Mouse (Mus musculus): ENCODE results near the gene Slc9a4. TPM values are rescaled to one million over a fixed set of nuclear protein-coding genes. Genes with fewer than 3 reads are reported as not detected.

The Slc9a4 gene
- polyA plus RNA-seq, 2 experiments, result not detected

DNA sequence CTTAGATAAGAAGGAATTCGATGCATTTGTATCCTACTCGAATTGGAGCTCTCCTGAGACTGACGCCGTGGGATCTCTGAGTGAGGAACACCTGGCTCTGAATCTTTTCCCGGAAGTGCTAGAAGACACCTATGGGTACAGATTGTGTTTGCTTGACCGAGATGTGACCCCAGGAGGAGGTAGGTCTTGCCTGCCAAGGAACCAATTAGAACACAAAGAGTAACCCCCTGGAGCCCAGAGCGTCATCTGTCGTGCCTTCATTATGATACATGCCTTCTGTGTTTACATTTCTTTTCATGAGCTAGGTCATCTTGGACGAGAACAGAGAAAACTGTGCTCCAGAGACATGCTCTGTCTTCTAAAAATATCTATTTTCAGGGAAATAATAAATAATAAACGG, 32.1 kb upstream of the Slc9a4 start:
- Histone ChIP-seq H3K9ac (replicated peaks) (no peak overlapping the region), H3K27ac (no peak overlapping the region), H3K9me3 (ENCODE audit: control insufficient read depth, low read length) (no peaks in the 10 kb centered on the region), H3K36me3 (replicated peaks; ENCODE audit: control insufficient read depth, insufficient read depth, low read depth) (no peaks in the 10 kb centered on the region), H3K27me3 (ENCODE audit: control insufficient read depth, insufficient read depth, low read length) (no peaks in the 10 kb centered on the region), H3K4me3 (ENCODE audit: insufficient read depth in 1 of 2, low read depth in 2 of 2, low read length in 2 of 2) (no peak overlapping the region), H3K4me1 (replicated peaks; ENCODE audit: control insufficient read depth in 2 of 2, insufficient read depth in 2 of 2, low read length in 1 of 2) (no peaks in the 10 kb centered on the region), H3K4me2 (ENCODE audit: low read depth) (no peak overlapping the region)
- ATAC-seq (ENCODE audit: insufficient read depth), result no peak
- no peak for TF ChIP-seq CTCF (IDR thresholded peaks at IDR 0.05; ENCODE audit: low read depth)
- TF ChIP-seq EP300 (IDR thresholded peaks at IDR 0.05; ENCODE audit: low read depth), result no peak
- WGBS (ENCODE audit: insufficient replicate concordance), result 54% methylated on average over 10 of the region's 10 CpGs
- no peak for DNase-seq (ENCODE audit: low read depth in 3 of 3, low spot score in 3 of 3)

- Histone ChIP-seq H3K9ac (replicated peaks) (no peak overlapping the region), H3K4me1 (replicated peaks; ENCODE audit: control insufficient read depth in 2 of 2, insufficient read depth in 2 of 2, low read length in 1 of 2) (no peaks in the 10 kb centered on the region), H3K4me2 (ENCODE audit: low read depth) (no peak overlapping the region), H3K27me3 (ENCODE audit: control insufficient read depth, insufficient read depth, low read length) (no peaks in the 10 kb centered on the region), H3K27ac (no peak overlapping the region), H3K9me3 (ENCODE audit: control insufficient read depth, low read length) (no peaks in the 10 kb centered on the region), H3K36me3 (replicated peaks; ENCODE audit: control insufficient read depth, insufficient read depth, low read depth) (no peaks in the 10 kb centered on the region), H3K4me3 (ENCODE audit: insufficient read depth in 1 of 2, low read depth in 2 of 2, low read length in 2 of 2) (no peak overlapping the region)
- 47% methylated on average over 4 of the region's 4 CpGs for WGBS (ENCODE audit: insufficient replicate concordance)
- DNase-seq (ENCODE audit: low read depth in 3 of 3, low spot score in 3 of 3), result no peak
- ATAC-seq (ENCODE audit: insufficient read depth), result no peak
- no peak for TF ChIP-seq EP300 (IDR thresholded peaks at IDR 0.05; ENCODE audit: low read depth)
- TF ChIP-seq CTCF (IDR thresholded peaks at IDR 0.05; ENCODE audit: low read depth), result no peak
Measured at GRCm38 (mm10) chr1:40569374-40569773, 10.5 kb upstream of the Slc9a4 start.

DNA sequence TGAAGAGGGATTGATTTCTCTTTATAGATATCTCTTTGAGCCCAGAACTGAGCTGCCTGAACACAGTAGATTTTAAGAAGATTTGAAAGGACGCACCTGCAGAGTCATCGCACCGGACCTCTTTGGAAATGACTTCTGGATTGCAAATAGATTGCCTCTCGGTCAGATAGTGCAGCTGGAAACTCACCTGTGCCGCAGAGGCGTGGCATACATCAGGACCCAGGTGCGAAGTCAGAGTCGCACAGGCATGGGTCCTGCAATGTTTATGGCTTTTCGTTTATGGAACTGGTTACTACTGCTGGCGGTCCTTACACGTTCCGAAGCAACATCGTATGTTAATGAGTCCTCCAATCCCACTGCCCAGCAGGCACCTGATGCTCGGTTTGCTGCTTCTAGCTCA, 388 bp downstream of the Slc9a4 start:
- H3K4me3 ChIP-seq (ENCODE audit: insufficient read depth in 1 of 2, low read depth in 2 of 2, low read length in 2 of 2), result no peak overlapping the region
- no peaks in the 10 kb centered on the region for H3K4me1 ChIP-seq (replicated peaks; ENCODE audit: control insufficient read depth in 2 of 2, insufficient read depth in 2 of 2, low read length in 1 of 2)
- H3K4me2 ChIP-seq (ENCODE audit: low read depth), result no peak overlapping the region
- ATAC-seq (ENCODE audit: insufficient read depth) (no peak), DNase-seq (ENCODE audit: low read depth in 3 of 3, low spot score in 3 of 3) (no peak)
- no peak overlapping the region for H3K27ac ChIP-seq
- H3K36me3 ChIP-seq (replicated peaks; ENCODE audit: control insufficient read depth, insufficient read depth, low read depth), result no peaks in the 10 kb centered on the region
- WGBS (ENCODE audit: insufficient replicate concordance), result 47% methylated on average over 14 of the region's 14 CpGs
- H3K9me3 ChIP-seq (ENCODE audit: control insufficient read depth, low read length), result no peaks in the 10 kb centered on the region
- H3K27me3 ChIP-seq (ENCODE audit: control insufficient read depth, insufficient read depth, low read length), result no peaks in the 10 kb centered on the region
- TF ChIP-seq EP300 (IDR thresholded peaks at IDR 0.05; ENCODE audit: low read depth) (no peak), CTCF (IDR thresholded peaks at IDR 0.05; ENCODE audit: low read depth) (no peak)
- H3K9ac ChIP-seq (replicated peaks), result no peak overlapping the region

GRCm38 (mm10) chr1:40586776-40587175, 6.9 kb downstream of the Slc9a4 start:
- Histone ChIP-seq H3K27me3 (ENCODE audit: control insufficient read depth, insufficient read depth, low read length) (no peaks in the 10 kb centered on the region), H3K4me3 (ENCODE audit: insufficient read depth in 1 of 2, low read depth in 2 of 2, low read length in 2 of 2) (no peak overlapping the region), H3K9ac (replicated peaks) (no peak overlapping the region), H3K4me1 (replicated peaks; ENCODE audit: control insufficient read depth in 2 of 2, insufficient read depth in 2 of 2, low read length in 1 of 2) (no peaks in the 10 kb centered on the region), H3K36me3 (replicated peaks; ENCODE audit: control insufficient read depth, insufficient read depth, low read depth) (no peaks in the 10 kb centered on the region), H3K27ac (no peak overlapping the region), H3K9me3 (ENCODE audit: control insufficient read depth, low read length) (no peaks in the 10 kb centered on the region), H3K4me2 (ENCODE audit: low read depth) (no peak overlapping the region)
- DNase-seq (ENCODE audit: low read depth in 3 of 3, low spot score in 3 of 3), result no peak
- WGBS (ENCODE audit: insufficient replicate concordance), result 78% methylated on average over 5 of the region's 5 CpGs
- no peak for ATAC-seq (ENCODE audit: insufficient read depth)
- no peak for TF ChIP-seq CTCF (IDR thresholded peaks at IDR 0.05; ENCODE audit: low read depth)

DNA sequence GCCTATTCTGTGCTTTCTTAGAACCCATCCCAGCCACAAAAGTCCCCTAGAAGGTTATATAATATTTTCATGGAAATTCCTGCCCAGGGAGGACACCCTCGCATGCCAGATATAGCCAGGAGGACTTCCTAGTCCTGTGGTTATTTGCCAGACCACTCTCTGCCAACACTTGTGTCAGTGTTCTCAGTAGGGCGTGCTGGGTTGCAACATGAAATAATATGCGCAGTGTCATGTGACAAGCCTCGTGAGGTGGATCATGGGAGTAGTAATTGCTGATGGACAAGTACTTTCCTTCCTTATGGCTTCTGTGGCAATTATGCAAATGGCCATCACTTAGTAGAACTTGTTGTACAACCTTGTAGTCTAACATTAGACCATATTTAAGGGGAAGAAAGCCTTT, 11.1 kb downstream of the Slc9a4 start:
- Histone ChIP-seq H3K4me1 (replicated peaks; ENCODE audit: control insufficient read depth in 2 of 2, insufficient read depth in 2 of 2, low read length in 1 of 2) (no peaks in the 10 kb centered on the region), H3K27me3 (ENCODE audit: control insufficient read depth, insufficient read depth, low read length) (no peaks in the 10 kb centered on the region), H3K4me3 (ENCODE audit: insufficient read depth in 1 of 2, low read depth in 2 of 2, low read length in 2 of 2) (no peak overlapping the region), H3K9ac (replicated peaks) (no peak overlapping the region), H3K9me3 (ENCODE audit: control insufficient read depth, low read length) (no peaks in the 10 kb centered on the region), H3K4me2 (ENCODE audit: low read depth) (no peak overlapping the region), H3K36me3 (replicated peaks; ENCODE audit: control insufficient read depth, insufficient read depth, low read depth) (no peaks in the 10 kb centered on the region), H3K27ac (no peak overlapping the region)
- 63% methylated on average over 4 of the region's 4 CpGs for WGBS (ENCODE audit: insufficient replicate concordance)
- no peak for DNase-seq (ENCODE audit: low read depth in 3 of 3, low spot score in 3 of 3)
- no peak for TF ChIP-seq CTCF (IDR thresholded peaks at IDR 0.05; ENCODE audit: low read depth)
- no peak for TF ChIP-seq EP300 (IDR thresholded peaks at IDR 0.05; ENCODE audit: low read depth)
- no peak for ATAC-seq (ENCODE audit: insufficient read depth)
